Mouse (Mus musculus) kidney, adult 2 months (tissue): ENCODE measurements around the gene Ndufb10.

ENCODE experiments used
- CTCF ChIP-seq: fragments of 200-500 bp; conservative IDR thresholded peaks from 2 replicates; pipeline ENCODE4 v1.5.1; 2011; ENCODE audit warnings: low read depth, mild to moderate bottlenecking, control low read depth, low read length, moderate library complexity, mixed read lengths; ENCODE audit not compliant: insufficient read depth, insufficient read length
- POLR2A ChIP-seq: fragments of 200-500 bp; IDR thresholded peaks from one replicate; pipeline ENCODE4 v1.6.1; 2011; ENCODE audit warnings: low read depth, low read length, control low read depth

- no peak for TF ChIP-seq POLR2A
- no peak for TF ChIP-seq CTCF
Observed at GRCm38 (mm10) chr17:24701251-24701650, 23.0 kb downstream of the Ndufb10 start.
